In the genomic region with DNA sequence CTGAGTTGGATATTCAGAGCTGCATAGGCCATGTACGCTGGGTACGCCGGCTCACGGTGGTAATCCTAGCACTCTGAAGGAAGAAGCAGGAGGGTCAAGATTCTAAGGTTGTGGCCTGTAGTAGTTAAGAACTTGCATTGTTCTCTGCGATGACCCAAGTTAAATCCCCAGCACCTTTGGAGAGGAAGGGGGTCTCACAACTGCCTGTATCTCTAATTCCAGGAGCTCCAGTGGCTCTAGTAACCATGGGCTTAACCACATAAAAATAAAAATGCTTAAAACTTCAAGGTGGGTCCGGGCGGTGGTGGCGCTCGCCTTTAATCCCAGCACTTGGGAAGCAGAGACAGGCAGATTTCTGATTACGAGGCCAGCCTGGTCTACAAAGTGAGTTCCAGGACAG, we compare ENCODE assay signal across 11 mouse cellular contexts. TPM values are rescaled to one million over a fixed set of nuclear protein-coding genes. Genes with fewer than 3 reads are reported as not detected.
DNase-seq lines count a peak whose midpoint lies in the region; ATAC-seq and TF ChIP-seq lines count a peak whose summit lies in the region.
"Had no signal": no experiment of that assay in that cellular context is flagged by ENCODE, and none has a peak within 500 bp of the region (broad histone marks: within the 10 kb centered on the region; RNA-seq: fewer than 3 reads in every experiment).

No protein-coding gene starts in this region.

- TF ChIP-seq POLR2A in bone marrow, adult 2 months (IDR thresholded peaks at IDR 0.05; ENCODE audit: borderline replicate concordance, control insufficient read depth, low read depth, low read length), result no peak

- H3K4me1 ChIP-seq in erythroblast, embryonic 14.5 days (ENCODE audit: control insufficient read depth), result peaks cover 24% of the 10 kb centered on the region
- H3K4me1 ChIP-seq in lung, embryonic 14.5 days (ENCODE audit: insufficient read depth), result no peaks in the 10 kb centered on the region
- peaks cover 1% of the 10 kb centered on the region; the same call in 1 of the 2 replicates for H3K4me1 ChIP-seq in bone marrow, adult 2 months (ENCODE audit: control insufficient read depth, insufficient read depth, low read length)
- peaks cover 31% of the 10 kb centered on the region for H3K4me1 ChIP-seq in liver, embryonic 13.5 days (replicated peaks)

- TF ChIP-seq CTCF in lung, embryonic 14.5 days (IDR thresholded peaks at IDR 0.05; ENCODE audit: low read depth), result no peak
- TF ChIP-seq CTCF in bone marrow, adult 2 months (IDR thresholded peaks at IDR 0.05; ENCODE audit: control insufficient read depth, insufficient read depth, low read length), result no peak

- no peak for ATAC-seq in erythroblast, adult 5-6 weeks (replicated peaks; ENCODE audit: low FRiP score, poor library complexity, severe bottlenecking)
- no peak for ATAC-seq in lung, embryonic 14.5 days (ENCODE audit: insufficient read depth)
- no peak for ATAC-seq in liver, embryonic 13.5 days (ENCODE audit: low read depth)

- peak overlapping the region; percentile 20 for H3K4me2 ChIP-seq in lung, embryonic 14.5 days
- peak overlapping the region; percentile 58 for H3K4me2 ChIP-seq in liver, embryonic 13.5 days

- no peak for DNase-seq in lung, embryonic 14.5 days
- DNase-seq in lung, postnatal 10 days, result no peak
- DNase-seq in liver, embryonic 13.5 days, result no peak
- DNase-seq in frontal cortex, adult 2 months (ENCODE audit: extremely low spot score in 1 of 2, low spot score in 1 of 2), result no peak
- DNase-seq in urinary bladder, postnatal 36 days (ENCODE audit: low spot score in 2 of 2), result no peak
- DNase-seq: cerebellum, postnatal 14 days; kidney, adult 9 months had no signal

- H3K27ac ChIP-seq in lung, embryonic 14.5 days (ENCODE audit: low read depth), result peak overlapping the region; percentile 42
- 0 out of 2 replicates have a peak overlapping the region, but pooled peaks have one; percentile 24 for H3K27ac ChIP-seq in bone marrow, adult 2 months (ENCODE audit: control insufficient read depth, insufficient read depth, low read depth, low read length, poor library complexity)
- peak overlapping the region; percentile 87 for H3K27ac ChIP-seq in liver, embryonic 13.5 days

- peak overlapping the region; percentile 55 for H3K4me3 ChIP-seq in erythroblast, embryonic 14.5 days (replicated peaks)
- no peak overlapping the region for H3K4me3 ChIP-seq in lung, embryonic 14.5 days (ENCODE audit: low read depth, low read length)
- H3K4me3 ChIP-seq in bone marrow, adult 2 months (replicated peaks; ENCODE audit: control insufficient read depth, low read depth, low read length), result peak overlapping the region; percentile 16
- H3K4me3 ChIP-seq in liver, embryonic 13.5 days (replicated peaks), result peak overlapping the region; percentile 47

- 81% methylated on average over 10 of the region's 10 CpGs for WGBS in lung, embryonic 14.5 days
- WGBS in bone marrow, adult 2 months, result 92% methylated on average over 10 of the region's 10 CpGs
- WGBS in liver, embryonic 13.5 days (ENCODE audit: insufficient replicate concordance), result 74% methylated on average over 10 of the region's 10 CpGs

- no peak overlapping the region for H3K9ac ChIP-seq in lung, embryonic 14.5 days
- H3K9ac ChIP-seq in liver, embryonic 13.5 days, result peak overlapping the region; percentile 69

- no peaks in the 10 kb centered on the region for H3K27me3 ChIP-seq in erythroblast, embryonic 14.5 days (ENCODE audit: control insufficient read depth)
- H3K27me3 ChIP-seq in lung, embryonic 14.5 days (ENCODE audit: insufficient read depth, low read length), result no peaks in the 10 kb centered on the region
- H3K27me3 ChIP-seq in liver, embryonic 13.5 days, result no peaks in the 10 kb centered on the region

- no peaks in the 10 kb centered on the region for H3K9me3 ChIP-seq in erythroblast, embryonic 14.5 days (ENCODE audit: control insufficient read depth, low read length)
- no peaks in the 10 kb centered on the region for H3K9me3 ChIP-seq in lung, embryonic 14.5 days (ENCODE audit: low read depth, low read length)
- H3K9me3 ChIP-seq in liver, embryonic 13.5 days (replicated peaks), result no peaks in the 10 kb centered on the region

- H3K36me3 ChIP-seq in erythroblast, embryonic 14.5 days (ENCODE audit: control insufficient read depth), result peaks cover 19% of the 10 kb centered on the region
- H3K36me3 ChIP-seq in lung, embryonic 14.5 days (ENCODE audit: insufficient read depth), result no peaks in the 10 kb centered on the region
- H3K36me3 ChIP-seq in liver, embryonic 13.5 days, result peaks cover 4% of the 10 kb centered on the region; the same call in 1 of the 2 replicates

RNA-seq across cellular contexts. Expression of a gene that starts 1.7 kb away (rescaled TPM):
- polyA plus RNA-seq in erythroblast, embryonic 14.5 days (2012), result 0.78 and 5.7 TPM in 2 replicates
- 6.9 and 21.5 TPM in 2 replicates for total RNA-seq in erythroblast, adult 5-6 weeks (2015; ENCODE audit: low replicate concordance)
- total RNA-seq in erythroblast, adult 5-6 weeks (2017; ENCODE audit: low replicate concordance), result 699 and 712 TPM in 2 replicates
- polyA plus RNA-seq in lung, embryonic 14.5 days (2014; fragmentation: Nextera tagmentation; extraction: Ambion mirVana), result 31.8 and 32.5 TPM in 2 replicates
- 79.8 and 313 TPM in 2 replicates for polyA plus RNA-seq in bone marrow, adult 2 months (2011; ENCODE audit: insufficient read depth, insufficient read length, low replicate concordance, missing spikeins)
- polyA plus RNA-seq in liver, embryonic 13.5 days (2015; fragmentation: Nextera tagmentation; extraction: Ambion mirVana), result 14.8 and 21.6 TPM in 2 replicates
- polyA plus RNA-seq in frontal cortex, adult 2 months (2012; rRNA removed), result 12.0 and 12.7 TPM in 2 replicates

RNA-seq across cellular contexts. Expression of a gene that starts 3.0 kb away (rescaled TPM):
- 9,149 and 11,620 TPM in 2 replicates for polyA plus RNA-seq in erythroblast, embryonic 14.5 days (2012)
- 40.2 and 52.7 TPM in 2 replicates for total RNA-seq in erythroblast, adult 5-6 weeks (2015; ENCODE audit: low replicate concordance)
- total RNA-seq in erythroblast, adult 5-6 weeks (2017; ENCODE audit: low replicate concordance), result 924 and 2,814 TPM in 2 replicates
- 5,437 and 5,439 TPM in 2 replicates for polyA plus RNA-seq in lung, embryonic 14.5 days (2014; fragmentation: Nextera tagmentation; extraction: Ambion mirVana)
- polyA plus RNA-seq in bone marrow, adult 2 months (2011; ENCODE audit: insufficient read depth, insufficient read length, low replicate concordance, missing spikeins), result 94.2 and 102 TPM in 2 replicates
- 4,833 and 5,264 TPM in 2 replicates for polyA plus RNA-seq in liver, embryonic 13.5 days (2015; fragmentation: Nextera tagmentation; extraction: Ambion mirVana)
- polyA plus RNA-seq in frontal cortex, adult 2 months (2012; rRNA removed), result 3.5 and 3.9 TPM in 2 replicates

RNA-seq across cellular contexts. Expression of a gene that starts 3.2 kb away (rescaled TPM):
- 12.4 and 21.9 TPM in 2 replicates for polyA plus RNA-seq in erythroblast, embryonic 14.5 days (2012)
- total RNA-seq in erythroblast, adult 5-6 weeks (2015; ENCODE audit: low replicate concordance), result 215 and 279 TPM in 2 replicates
- 157 and 261 TPM in 2 replicates for total RNA-seq in erythroblast, adult 5-6 weeks (2017; ENCODE audit: low replicate concordance)
- 26.4 and 28.5 TPM in 2 replicates for polyA plus RNA-seq in lung, embryonic 14.5 days (2014; fragmentation: Nextera tagmentation; extraction: Ambion mirVana)
- 36.9 and 43.8 TPM in 2 replicates for polyA plus RNA-seq in bone marrow, adult 2 months (2011; ENCODE audit: insufficient read depth, insufficient read length, low replicate concordance, missing spikeins)
- 22.5 and 35.7 TPM in 2 replicates for polyA plus RNA-seq in liver, embryonic 13.5 days (2015; fragmentation: Nextera tagmentation; extraction: Ambion mirVana)
- 0.21 and 0.96 TPM in 2 replicates for polyA plus RNA-seq in frontal cortex, adult 2 months (2012; rRNA removed)

RNA-seq across cellular contexts. Expression of a gene that starts 18.8 kb away (rescaled TPM):
- polyA plus RNA-seq in erythroblast, embryonic 14.5 days (2012), result 26.4 and 43.3 TPM in 2 replicates
- 71.7 and 77.6 TPM in 2 replicates for total RNA-seq in erythroblast, adult 5-6 weeks (2015; ENCODE audit: low replicate concordance)
- 860 and 1,014 TPM in 2 replicates for total RNA-seq in erythroblast, adult 5-6 weeks (2017; ENCODE audit: low replicate concordance)
- polyA plus RNA-seq in lung, embryonic 14.5 days (2014; fragmentation: Nextera tagmentation; extraction: Ambion mirVana), result not detected in 2 replicates
- 157 and 288 TPM in 2 replicates for polyA plus RNA-seq in bone marrow, adult 2 months (2011; ENCODE audit: insufficient read depth, insufficient read length, low replicate concordance, missing spikeins)
- not detected in 2 replicates for polyA plus RNA-seq in liver, embryonic 13.5 days (2015; fragmentation: Nextera tagmentation; extraction: Ambion mirVana)
- not detected in 2 replicates for polyA plus RNA-seq in frontal cortex, adult 2 months (2012; rRNA removed)
- polyA plus RNA-seq: heart, embryonic 16.5 days had no signal

RNA-seq across cellular contexts. Expression of a gene that starts 20.1 kb away (rescaled TPM):
- 4,119 and 4,310 TPM in 2 replicates for polyA plus RNA-seq in erythroblast, embryonic 14.5 days (2012)
- 63.1 and 86.1 TPM in 2 replicates for total RNA-seq in erythroblast, adult 5-6 weeks (2015; ENCODE audit: low replicate concordance)
- 517 TPM in 1 of 2 replicates, not detected in the other for total RNA-seq in erythroblast, adult 5-6 weeks (2017; ENCODE audit: low replicate concordance)
- 1.9 TPM in 1 of 2 replicates, not detected in the other for polyA plus RNA-seq in lung, embryonic 14.5 days (2014; fragmentation: Nextera tagmentation; extraction: Ambion mirVana)
- 5.1 TPM in 1 of 2 replicates, not detected in the other for polyA plus RNA-seq in bone marrow, adult 2 months (2011; ENCODE audit: insufficient read depth, insufficient read length, low replicate concordance, missing spikeins)
- polyA plus RNA-seq in liver, embryonic 13.5 days (2015; fragmentation: Nextera tagmentation; extraction: Ambion mirVana), result 1.4 and 1.6 TPM in 2 replicates
- not detected in 2 replicates for polyA plus RNA-seq in frontal cortex, adult 2 months (2012; rRNA removed)
- polyA plus RNA-seq: heart, embryonic 16.5 days had no signal

Comparison
In these comparisons a context has a peak if more than half of its experiments do, and no peak if none do; other contexts are left out.
1. H3K27ac ChIP-seq: peak in every context shown above with its lines; median percentile 87 in liver, embryonic 13.5 days; 42 in lung, embryonic 14.5 days; 24 in bone marrow, adult 2 months.
2. RNA of a gene that starts 3.0 kb away (polyA plus RNA-seq): 9,149 to 11,620 TPM in erythroblast, embryonic 14.5 days, 5,437 to 5,439 TPM in lung, embryonic 14.5 days and 4,833 to 5,264 TPM in liver, embryonic 13.5 days; 94.2 to 102 TPM in bone marrow, adult 2 months and 3.5 to 3.9 TPM in frontal cortex, adult 2 months; every median in the first group is over 10 times any median in the second.